Mouse (Mus musculus): ENCODE data around the gene Naa35.

Naa35 gene

GRCm38 (mm10) chr13:59639368-59640177 lies 54.5 kb downstream of the Naa35 start:
- no peak for DNase-seq (ENCODE audit: low spot score in 2 of 2)

- DNase-seq (ENCODE audit: low spot score in 2 of 2), result no peak
Measured at GRCm38 (mm10) chr13:59640178-59640440, 55.0 kb downstream of the Naa35 start.

GRCm38 (mm10) chr13:59642818-59643217 lies 57.8 kb downstream of the Naa35 start:
- DNase-seq (ENCODE audit: low spot score in 2 of 2), result no peak

- no peak for DNase-seq (ENCODE audit: low spot score in 2 of 2)
Measured at GRCm38 (mm10) chr13:59645491-59645890, 60.4 kb downstream of the Naa35 start.

- no peak for DNase-seq (ENCODE audit: low spot score in 2 of 2)
Measured at GRCm38 (mm10) chr13:59646674-59647244, 61.7 kb downstream of the Naa35 start.

GRCm38 (mm10) chr13:59647484-59647883 lies 62.4 kb downstream of the Naa35 start:
- DNase-seq (ENCODE audit: low spot score in 2 of 2), result no peak

- DNase-seq (ENCODE audit: low spot score in 2 of 2), result no peak
Measured at GRCm38 (mm10) chr13:59648598-59648997, 63.5 kb downstream of the Naa35 start.

GRCm38 (mm10) chr13:59649781-59650180 lies 64.7 kb downstream of the Naa35 start:
- no peak for DNase-seq (ENCODE audit: low spot score in 2 of 2)

- no peak for DNase-seq (ENCODE audit: low spot score in 2 of 2)
Measured at GRCm38 (mm10) chr13:59652651-59653050, 67.6 kb downstream of the Naa35 start.

GRCm38 (mm10) chr13:59653136-59653535 lies 68.1 kb downstream of the Naa35 start:
- no peak for DNase-seq (ENCODE audit: low spot score in 2 of 2)

- DNase-seq (ENCODE audit: low spot score in 2 of 2), result no peak
Measured at GRCm38 (mm10) chr13:59654465-59654864, 69.4 kb downstream of the Naa35 start.

GRCm38 (mm10) chr13:59655718-59656315 lies 70.8 kb downstream of the Naa35 start:
- no peak for DNase-seq (ENCODE audit: low spot score in 2 of 2)

GRCm38 (mm10) chr13:59656316-59656832 lies 71.3 kb downstream of the Naa35 start:
- peak; percentile 59 to 72 for DNase-seq (ENCODE audit: low spot score in 2 of 2)

- DNase-seq (ENCODE audit: low spot score in 2 of 2), result no peak
Measured at GRCm38 (mm10) chr13:59656975-59657388, 71.9 kb downstream of the Naa35 start.

- DNase-seq (ENCODE audit: low spot score in 2 of 2), result no peak
Measured at GRCm38 (mm10) chr13:59657781-59658180, 72.7 kb downstream of the Naa35 start.

- DNase-seq (ENCODE audit: low spot score in 2 of 2), result no peak
Measured at GRCm38 (mm10) chr13:59660371-59660770, 75.3 kb downstream of the Naa35 start.

- DNase-seq (ENCODE audit: low spot score in 2 of 2), result no peak
Measured at GRCm38 (mm10) chr13:59661387-59661786, 76.3 kb downstream of the Naa35 start.

- no peak for DNase-seq (ENCODE audit: low spot score in 2 of 2)
Measured at GRCm38 (mm10) chr13:59661966-59662365, 76.9 kb downstream of the Naa35 start.

- no peak for DNase-seq (ENCODE audit: low spot score in 2 of 2)
Measured at GRCm38 (mm10) chr13:59663939-59664712, 79.1 kb downstream of the Naa35 start.

GRCm38 (mm10) chr13:59667763-59668162 lies 82.7 kb downstream of the Naa35 start:
- no peak for DNase-seq (ENCODE audit: low spot score in 2 of 2)

- peak; percentile 67 to 70 for DNase-seq (ENCODE audit: low spot score in 2 of 2)
Measured at GRCm38 (mm10) chr13:59668501-59669093, 83.5 kb downstream of the Naa35 start.

GRCm38 (mm10) chr13:59669946-59670345 lies 84.9 kb downstream of the Naa35 start:
- DNase-seq (ENCODE audit: low spot score in 2 of 2), result no peak

Measured in natural killer cell, adult 2 months (primary cell).